In genomic region chr3:148935056-148935455, GRCm38 (mm10) we compare ENCODE assay signal across 11 mouse cellular contexts. TPM values are rescaled to one million over a fixed set of nuclear protein-coding genes. Genes with fewer than 3 reads are reported as not detected.
DNase-seq lines count a peak whose midpoint lies in the region; ATAC-seq and TF ChIP-seq lines count a peak whose summit lies in the region.
"Had no signal": no experiment of that assay in that cellular context is flagged by ENCODE, and none has a peak within 500 bp of the region (broad histone marks: within the 10 kb centered on the region; RNA-seq: fewer than 3 reads in every experiment).

No protein-coding gene starts in this region.

- H3K9me3 ChIP-seq in hindbrain, embryonic 16.5 days (ENCODE audit: control insufficient read depth, low read length), result no peaks in the 10 kb centered on the region
- H3K9me3 ChIP-seq in hindbrain, embryonic 11.5 days (ENCODE audit: control insufficient read depth, low read length), result no peaks in the 10 kb centered on the region
- H3K9me3 ChIP-seq in liver, embryonic 14.5 days (ENCODE audit: control insufficient read depth, low read length), result no peaks in the 10 kb centered on the region
- H3K9me3 ChIP-seq: heart, embryonic 10.5 days; limb, embryonic 12.5 days had no signal

- H3K9ac ChIP-seq in hindbrain, embryonic 16.5 days (ENCODE audit: low read depth, low read length), result no peak overlapping the region
- H3K9ac ChIP-seq in hindbrain, embryonic 11.5 days (ENCODE audit: low read depth, low read length), result no peak overlapping the region
- H3K9ac ChIP-seq in liver, embryonic 14.5 days (replicated peaks), result no peak overlapping the region
- H3K9ac ChIP-seq: limb, embryonic 12.5 days had no signal

- TF ChIP-seq EP300 in liver, embryonic 14.5 days (IDR thresholded peaks at IDR 0.05; ENCODE audit: low read depth), result no peak

- no peak overlapping the region for H3K4me2 ChIP-seq in hindbrain, embryonic 16.5 days (ENCODE audit: low read length)
- H3K4me2 ChIP-seq in hindbrain, embryonic 11.5 days (replicated peaks; ENCODE audit: low read depth, low read length), result no peak overlapping the region
- no peak overlapping the region for H3K4me2 ChIP-seq in liver, embryonic 14.5 days (ENCODE audit: low read depth)
- H3K4me2 ChIP-seq: limb, embryonic 12.5 days had no signal

- TF ChIP-seq CTCF in liver, embryonic 14.5 days (IDR thresholded peaks at IDR 0.05; ENCODE audit: low read depth), result no peak

- no peak for DNase-seq in hindbrain, embryonic 11.5 days (ENCODE audit: low spot score)
- peak; percentile 62 for DNase-seq in brain, adult 2 months (ENCODE audit: low read depth, low spot score)
- peak in 1 of 3 experiments; percentile 9 for DNase-seq in liver, embryonic 14.5 days (ENCODE audit: low read depth in 3 of 3, low spot score in 3 of 3)
- DNase-seq in thymus, postnatal 25 days, result no peak
- no peak for DNase-seq in left cerebral cortex, adult 18-20 months (ENCODE audit: low spot score in 2 of 2)
- DNase-seq: kidney, adult 2 months had no signal

- 70% methylated on average over 9 of the region's 9 CpGs for WGBS in hindbrain, embryonic 16.5 days
- 93% methylated on average over 9 of the region's 9 CpGs for WGBS in hindbrain, embryonic 11.5 days
- 52% methylated on average over 9 of the region's 9 CpGs for WGBS in liver, embryonic 14.5 days (ENCODE audit: insufficient replicate concordance)

- no peaks in the 10 kb centered on the region for H3K27me3 ChIP-seq in hindbrain, embryonic 16.5 days (replicated peaks; ENCODE audit: control insufficient read depth, insufficient read depth, low read length)
- no peaks in the 10 kb centered on the region for H3K27me3 ChIP-seq in hindbrain, embryonic 11.5 days (ENCODE audit: control insufficient read depth, insufficient read depth, low read length)
- H3K27me3 ChIP-seq in liver, embryonic 14.5 days (ENCODE audit: control insufficient read depth, insufficient read depth, low read length), result no peaks in the 10 kb centered on the region
- H3K27me3 ChIP-seq: limb, embryonic 12.5 days had no signal

- ATAC-seq in hindbrain, embryonic 16.5 days, result 0 out of 2 replicates have a peak, but pooled peaks have one; percentile 47
- ATAC-seq in hindbrain, embryonic 11.5 days (ENCODE audit: low FRiP score), result no peak
- peak; percentile 48; the same call in 1 of the 2 replicates for ATAC-seq in erythroblast, adult 5-6 weeks (replicated peaks; ENCODE audit: low FRiP score, poor library complexity, severe bottlenecking)
- peak; percentile 52 for ATAC-seq in liver, embryonic 14.5 days (ENCODE audit: insufficient read depth)
- ATAC-seq: midbrain, embryonic 16.5 days had no signal

- peaks cover 9% of the 10 kb centered on the region for H3K4me1 ChIP-seq in hindbrain, embryonic 16.5 days (ENCODE audit: control insufficient read depth, insufficient read depth, low read depth, low read length)
- no peaks in the 10 kb centered on the region for H3K4me1 ChIP-seq in hindbrain, embryonic 11.5 days (replicated peaks; ENCODE audit: control insufficient read depth, insufficient read depth, low read length)
- peaks cover 0 to 10% of the 10 kb centered on the region in 2 experiments; a peak in 2 of 4 replicates for H3K4me1 ChIP-seq in liver, embryonic 14.5 days (replicated peaks; ENCODE audit: control insufficient read depth in 2 of 2, insufficient read depth in 2 of 2, low read length in 1 of 2)

- H3K27ac ChIP-seq in hindbrain, embryonic 16.5 days (ENCODE audit: low read depth, low read length), result no peak overlapping the region
- H3K27ac ChIP-seq in hindbrain, embryonic 11.5 days (ENCODE audit: low read depth, low read length), result no peak overlapping the region
- no peak overlapping the region for H3K27ac ChIP-seq in liver, embryonic 14.5 days
- H3K27ac ChIP-seq: heart, embryonic 10.5 days; limb, embryonic 12.5 days had no signal

- H3K36me3 ChIP-seq in hindbrain, embryonic 16.5 days (ENCODE audit: control insufficient read depth, insufficient read depth, low read length), result no peaks in the 10 kb centered on the region
- no peaks in the 10 kb centered on the region for H3K36me3 ChIP-seq in hindbrain, embryonic 11.5 days (ENCODE audit: control insufficient read depth, insufficient read depth, low read length)
- no peaks in the 10 kb centered on the region for H3K36me3 ChIP-seq in liver, embryonic 14.5 days (replicated peaks; ENCODE audit: control insufficient read depth, insufficient read depth, low read depth)

- H3K4me3 ChIP-seq in hindbrain, embryonic 16.5 days (ENCODE audit: low read length), result no peak overlapping the region
- H3K4me3 ChIP-seq in hindbrain, embryonic 11.5 days (ENCODE audit: low read depth, low read length), result no peak overlapping the region
- no peak overlapping the region for H3K4me3 ChIP-seq in liver, embryonic 14.5 days (ENCODE audit: insufficient read depth in 1 of 2, low read depth in 2 of 2, low read length in 2 of 2)
- H3K4me3 ChIP-seq: heart, embryonic 10.5 days; limb, embryonic 12.5 days had no signal

RNA-seq across cellular contexts. Expression of gene Adgrl2, which starts 55.3 kb away (rescaled TPM):
- 114 and 121 TPM in 2 replicates for polyA plus RNA-seq in hindbrain, embryonic 16.5 days (2015; fragmentation: Nextera tagmentation; extraction: Ambion mirVana)
- polyA plus RNA-seq in hindbrain, embryonic 11.5 days (2014; fragmentation: Nextera tagmentation; extraction: Ambion mirVana), result 77.5 and 80.7 TPM in 2 replicates
- total RNA-seq in erythroblast, adult 5-6 weeks (2015; ENCODE audit: low replicate concordance), result 0.58 and 1.3 TPM in 2 replicates
- 0.84 and 2.0 TPM in 2 replicates for total RNA-seq in erythroblast, adult 5-6 weeks (2017; ENCODE audit: low replicate concordance)
- polyA plus RNA-seq in liver, embryonic 14.5 days (2012; rRNA removed), result 3.7 and 3.8 TPM in 2 replicates
- 3.2 and 4.3 TPM in 2 replicates for polyA plus RNA-seq in liver, embryonic 14.5 days (2014; fragmentation: Nextera tagmentation; extraction: Ambion mirVana)
- 100 to 1,000 TPM; 103 to 109 TPM for total RNA-seq in left cerebral cortex, adult 18-20 months (2021)

Comparison
In these comparisons a context has a peak if more than half of its experiments do, and no peak if none do; other contexts are left out.
1. RNA of gene Adgrl2, which starts 55.3 kb away (polyA plus RNA-seq): 114 to 121 TPM in hindbrain, embryonic 16.5 days and 77.5 to 80.7 TPM in hindbrain, embryonic 11.5 days; 3.2 to 4.3 TPM in liver, embryonic 14.5 days; every median in the first group is over 10 times any median in the second.